Mouse (Mus musculus): ENCODE data around the gene Kcnj2. TPM values are rescaled to one million over a fixed set of nuclear protein-coding genes. Genes with fewer than 3 reads are reported as not detected.

The Kcnj2 gene
- polyA plus RNA-seq, 1 experiment from 2014 or later: 2.2 TPM

GRCm38 (mm10) chr11:111054252-111054651 lies 11.7 kb upstream of the Kcnj2 start:
- Histone ChIP-seq H3K27ac (ENCODE audit: low read length) (no peak overlapping the region), H3K4me1 (ENCODE audit: insufficient read depth, low read depth, low read length) (no peaks in the 10 kb centered on the region), H3K27me3 (replicated peaks; ENCODE audit: insufficient read depth, low read length) (no peaks in the 10 kb centered on the region), H3K4me2 (replicated peaks; ENCODE audit: low read depth, low read length) (no peak overlapping the region), H3K4me3 (ENCODE audit: low read depth, low read length) (no peak overlapping the region), H3K9me3 (ENCODE audit: low read length) (no peaks in the 10 kb centered on the region), H3K36me3 (ENCODE audit: insufficient read depth, low read length) (no peaks in the 10 kb centered on the region), H3K9ac (replicated peaks; ENCODE audit: low read depth) (no peak overlapping the region)
- DNase-seq (ENCODE audit: low spot score): peak; percentile 35
- no peak for ATAC-seq
- WGBS: 30% methylated on average over 3 of the region's 3 CpGs
- TF ChIP-seq CTCF (IDR thresholded peaks at IDR 0.05) (no peak), EP300 (IDR thresholded peaks at IDR 0.05) (no peak)

DNA sequence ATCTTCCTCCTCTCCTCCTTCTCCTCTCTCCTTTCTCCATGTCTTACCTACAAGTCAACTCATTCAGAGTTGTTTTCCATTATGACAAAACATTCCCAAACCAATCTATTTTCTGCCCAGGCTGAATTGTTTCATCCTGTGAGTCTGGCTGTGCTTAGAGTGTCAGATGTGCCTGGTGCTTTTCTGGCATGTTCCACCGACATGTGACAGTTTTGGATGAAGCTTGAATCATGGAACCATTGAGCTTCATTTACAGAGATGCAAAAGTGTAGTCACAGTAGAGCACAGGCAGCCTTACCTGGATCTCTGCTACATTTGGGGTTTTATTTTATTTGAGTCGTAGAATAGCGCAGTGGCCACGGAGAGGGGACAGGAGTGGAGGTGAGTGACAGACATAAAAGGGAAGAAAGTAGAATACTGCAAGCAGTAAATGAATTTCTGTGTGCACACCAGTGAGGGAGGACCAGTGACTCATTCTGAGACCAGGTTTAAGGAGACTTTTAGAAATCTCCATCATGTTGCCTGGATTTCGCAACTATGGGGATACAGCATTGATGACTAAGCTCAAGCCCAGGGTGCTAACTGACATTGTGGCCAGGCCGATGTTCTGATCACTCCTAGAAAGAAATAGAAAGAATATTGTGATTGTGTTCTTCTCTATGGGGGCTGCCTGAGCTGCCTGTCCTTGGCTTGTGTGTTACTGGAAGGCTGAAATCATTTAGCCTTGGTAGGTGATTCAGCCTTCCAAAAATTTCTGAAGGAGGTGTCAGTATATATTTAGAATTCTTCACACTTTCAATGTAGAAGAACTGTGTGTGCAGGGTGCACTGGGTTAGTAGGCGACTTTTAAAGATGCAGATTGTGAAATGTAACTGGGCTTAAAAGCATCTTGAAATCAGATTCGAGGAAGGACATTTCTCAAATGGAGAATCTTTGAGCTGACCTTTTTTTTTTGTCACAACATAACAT lies 10.8 kb upstream of the Kcnj2 start:
- DNase-seq (ENCODE audit: low spot score) (no peak), ATAC-seq (no peak)
- Histone ChIP-seq H3K4me3 (ENCODE audit: low read depth, low read length) (no peak overlapping the region), H3K4me2 (replicated peaks; ENCODE audit: low read depth, low read length) (no peak overlapping the region), H3K4me1 (ENCODE audit: insufficient read depth, low read depth, low read length) (no peaks in the 10 kb centered on the region), H3K27me3 (replicated peaks; ENCODE audit: insufficient read depth, low read length) (no peaks in the 10 kb centered on the region), H3K9ac (replicated peaks; ENCODE audit: low read depth) (no peak overlapping the region), H3K9me3 (ENCODE audit: low read length) (no peaks in the 10 kb centered on the region), H3K27ac (ENCODE audit: low read length) (no peak overlapping the region), H3K36me3 (ENCODE audit: insufficient read depth, low read length) (no peaks in the 10 kb centered on the region)
- 85% methylated on average over 8 of the region's 8 CpGs for WGBS
- TF ChIP-seq CTCF (IDR thresholded peaks at IDR 0.05) (no peak), EP300 (IDR thresholded peaks at IDR 0.05) (no peak)

DNA sequence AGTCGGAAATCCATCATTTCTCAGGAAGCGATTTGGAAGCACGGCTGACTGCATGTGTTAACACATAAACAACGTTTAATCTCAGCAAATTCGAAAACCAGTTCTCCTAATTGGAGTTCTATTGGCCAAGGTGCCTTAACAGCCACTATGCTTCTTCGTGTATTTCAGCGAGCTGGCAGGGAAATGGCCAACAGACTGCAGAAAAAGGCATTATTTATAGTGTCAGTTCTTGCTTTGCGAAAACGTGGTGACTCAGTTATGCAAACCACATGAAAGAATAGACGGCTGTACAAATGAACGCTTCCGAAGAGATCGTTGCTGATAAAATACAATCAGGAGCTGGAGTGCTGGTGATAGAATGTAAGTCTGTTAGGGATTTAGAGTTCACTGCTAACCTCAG lies 9.9 kb upstream of the Kcnj2 start:
- no peak for DNase-seq (ENCODE audit: low spot score)
- TF ChIP-seq CTCF (IDR thresholded peaks at IDR 0.05) (no peak), EP300 (IDR thresholded peaks at IDR 0.05) (no peak)
- WGBS: 44% methylated on average over 13 of the region's 13 CpGs
- no peaks in the 10 kb centered on the region for H3K9me3 ChIP-seq (ENCODE audit: low read length)
- no peaks in the 10 kb centered on the region for H3K36me3 ChIP-seq (ENCODE audit: insufficient read depth, low read length)
- H3K27ac ChIP-seq (ENCODE audit: low read length): no peak overlapping the region
- no peak overlapping the region for H3K4me3 ChIP-seq (ENCODE audit: low read depth, low read length)
- no peak for ATAC-seq
- no peaks in the 10 kb centered on the region for H3K27me3 ChIP-seq (replicated peaks; ENCODE audit: insufficient read depth, low read length)
- H3K4me2 ChIP-seq (replicated peaks; ENCODE audit: low read depth, low read length): no peak overlapping the region
- no peak overlapping the region for H3K9ac ChIP-seq (replicated peaks; ENCODE audit: low read depth)
- no peaks in the 10 kb centered on the region for H3K4me1 ChIP-seq (ENCODE audit: insufficient read depth, low read depth, low read length)

GRCm38 (mm10) chr11:111057435-111057834 lies 8.5 kb upstream of the Kcnj2 start:
- DNase-seq (ENCODE audit: low spot score): no peak
- H3K36me3 ChIP-seq (ENCODE audit: insufficient read depth, low read length): no peaks in the 10 kb centered on the region
- H3K4me2 ChIP-seq (replicated peaks; ENCODE audit: low read depth, low read length): no peak overlapping the region
- no peak overlapping the region for H3K4me3 ChIP-seq (ENCODE audit: low read depth, low read length)
- TF ChIP-seq EP300 (IDR thresholded peaks at IDR 0.05) (no peak), CTCF (IDR thresholded peaks at IDR 0.05) (no peak)
- no peak for ATAC-seq
- H3K9ac ChIP-seq (replicated peaks; ENCODE audit: low read depth): no peak overlapping the region
- H3K4me1 ChIP-seq (ENCODE audit: insufficient read depth, low read depth, low read length): no peaks in the 10 kb centered on the region
- no peaks in the 10 kb centered on the region for H3K9me3 ChIP-seq (ENCODE audit: low read length)
- H3K27me3 ChIP-seq (replicated peaks; ENCODE audit: insufficient read depth, low read length): no peaks in the 10 kb centered on the region
- H3K27ac ChIP-seq (ENCODE audit: low read length): no peak overlapping the region
- 96% methylated on average over 4 of the region's 4 CpGs for WGBS

- Histone ChIP-seq H3K27ac (ENCODE audit: low read length) (no peak overlapping the region), H3K4me3 (ENCODE audit: low read depth, low read length) (no peak overlapping the region), H3K4me1 (ENCODE audit: insufficient read depth, low read depth, low read length) (no peaks in the 10 kb centered on the region), H3K27me3 (replicated peaks; ENCODE audit: insufficient read depth, low read length) (no peaks in the 10 kb centered on the region), H3K9ac (replicated peaks; ENCODE audit: low read depth) (no peak overlapping the region), H3K36me3 (ENCODE audit: insufficient read depth, low read length) (no peaks in the 10 kb centered on the region), H3K4me2 (replicated peaks; ENCODE audit: low read depth, low read length) (no peak overlapping the region), H3K9me3 (ENCODE audit: low read length) (no peaks in the 10 kb centered on the region)
- no peak for ATAC-seq
- no peak for DNase-seq (ENCODE audit: low spot score)
- no peak for TF ChIP-seq EP300 (IDR thresholded peaks at IDR 0.05)
- TF ChIP-seq CTCF (IDR thresholded peaks at IDR 0.05): no peak
Observed at GRCm38 (mm10) chr11:111059440-111059839, 6.5 kb upstream of the Kcnj2 start.

- Histone ChIP-seq H3K4me2 (replicated peaks; ENCODE audit: low read depth, low read length) (no peak overlapping the region), H3K36me3 (ENCODE audit: insufficient read depth, low read length) (no peaks in the 10 kb centered on the region), H3K9ac (replicated peaks; ENCODE audit: low read depth) (no peak overlapping the region), H3K4me3 (ENCODE audit: low read depth, low read length) (no peak overlapping the region), H3K27me3 (replicated peaks; ENCODE audit: insufficient read depth, low read length) (no peaks in the 10 kb centered on the region), H3K9me3 (ENCODE audit: low read length) (no peaks in the 10 kb centered on the region), H3K4me1 (ENCODE audit: insufficient read depth, low read depth, low read length) (no peaks in the 10 kb centered on the region), H3K27ac (ENCODE audit: low read length) (no peak overlapping the region)
- no peak for DNase-seq (ENCODE audit: low spot score)
- TF ChIP-seq EP300 (IDR thresholded peaks at IDR 0.05) (no peak), CTCF (IDR thresholded peaks at IDR 0.05) (no peak)
- 47% methylated on average over 5 of the region's 5 CpGs for WGBS
- no peak for ATAC-seq
Observed at GRCm38 (mm10) chr11:111060216-111060615, 5.7 kb upstream of the Kcnj2 start.

All from lung, postnatal 0 days (tissue).